Mouse (Mus musculus): ENCODE results near the gene Psma6. TPM values are rescaled to one million over a fixed set of nuclear protein-coding genes. Genes with fewer than 3 reads are reported as not detected.

Gene Psma6
- polyA plus RNA-seq, 1 experiment from 2014 or later = 358 TPM

- Histone ChIP-seq H3K4me2 (replicated peaks; ENCODE audit: low read depth) (no peak overlapping the region), H3K9me3 (ENCODE audit: control insufficient read depth, low read length) (no peaks in the 10 kb centered on the region), H3K27me3 (ENCODE audit: control insufficient read depth, insufficient read depth, low read length) (no peaks in the 10 kb centered on the region), H3K27ac (replicated peaks) (no peak overlapping the region), H3K9ac (ENCODE audit: low read length) (no peak overlapping the region), H3K4me3 (ENCODE audit: low read depth, low read length) (no peak overlapping the region), H3K36me3 (ENCODE audit: control insufficient read depth, insufficient read depth, low read length) (no peaks in the 10 kb centered on the region), H3K4me1 (replicated peaks; ENCODE audit: control insufficient read depth, insufficient read depth) (no peaks in the 10 kb centered on the region)
- TF ChIP-seq EP300 (optimal IDR thresholded peaks at IDR 0.05) = no peak
- no peak for TF ChIP-seq CTCF (IDR thresholded peaks at IDR 0.05; ENCODE audit: low read depth)
- DNase-seq (ENCODE audit: low spot score) (no peak), ATAC-seq (ENCODE audit: low FRiP score, low TSS enrichment) (no peak)
- 88% methylated on average over 4 of the region's 4 CpGs for WGBS
Observed at GRCm38 (mm10) chr12:55429956-55430355, 45.9 kb downstream of the Psma6 start.

GRCm38 (mm10) chr12:55432284-55432919 lies 48.4 kb downstream of the Psma6 start:
- Histone ChIP-seq H3K9ac (ENCODE audit: low read length) (no peak overlapping the region), H3K27ac (replicated peaks) (no peak overlapping the region), H3K4me1 (replicated peaks; ENCODE audit: control insufficient read depth, insufficient read depth) (0 out of 2 replicates have a peak, but pooled peaks cover under 1% of the 10 kb centered on the region), H3K36me3 (ENCODE audit: control insufficient read depth, insufficient read depth, low read length) (no peaks in the 10 kb centered on the region), H3K27me3 (ENCODE audit: control insufficient read depth, insufficient read depth, low read length) (no peaks in the 10 kb centered on the region), H3K4me3 (ENCODE audit: low read depth, low read length) (no peak overlapping the region), H3K4me2 (replicated peaks; ENCODE audit: low read depth) (no peak overlapping the region), H3K9me3 (ENCODE audit: control insufficient read depth, low read length) (no peaks in the 10 kb centered on the region)
- ATAC-seq (ENCODE audit: low FRiP score, low TSS enrichment) (no peak), DNase-seq (ENCODE audit: low spot score) (no peak)
- WGBS = 86% methylated on average over 7 of the region's 7 CpGs
- TF ChIP-seq CTCF (IDR thresholded peaks at IDR 0.05; ENCODE audit: low read depth) (peak; percentile 9; the same call in 1 of the 2 replicates), EP300 (optimal IDR thresholded peaks at IDR 0.05) (no peak)

- Histone ChIP-seq H3K27ac (replicated peaks) (no peak overlapping the region), H3K4me1 (replicated peaks; ENCODE audit: control insufficient read depth, insufficient read depth) (0 out of 2 replicates have a peak, but pooled peaks cover 3% of the 10 kb centered on the region), H3K36me3 (ENCODE audit: control insufficient read depth, insufficient read depth, low read length) (no peaks in the 10 kb centered on the region), H3K27me3 (ENCODE audit: control insufficient read depth, insufficient read depth, low read length) (no peaks in the 10 kb centered on the region), H3K9ac (ENCODE audit: low read length) (no peak overlapping the region), H3K9me3 (ENCODE audit: control insufficient read depth, low read length) (no peaks in the 10 kb centered on the region), H3K4me3 (ENCODE audit: low read depth, low read length) (no peak overlapping the region), H3K4me2 (replicated peaks; ENCODE audit: low read depth) (no peak overlapping the region)
- no peak for DNase-seq (ENCODE audit: low spot score)
- TF ChIP-seq EP300 (optimal IDR thresholded peaks at IDR 0.05) (no peak), CTCF (IDR thresholded peaks at IDR 0.05; ENCODE audit: low read depth) (0 out of 2 replicates have a peak, but pooled peaks have one; percentile 19)
- ATAC-seq (ENCODE audit: low FRiP score, low TSS enrichment) = no peak
- 94% methylated on average over 8 of the region's 8 CpGs for WGBS
Observed at GRCm38 (mm10) chr12:55432920-55433284, 48.9 kb downstream of the Psma6 start.

GRCm38 (mm10) chr12:55433802-55434435 lies 49.9 kb downstream of the Psma6 start:
- no peak overlapping the region for H3K4me2 ChIP-seq (replicated peaks; ENCODE audit: low read depth)
- no peaks in the 10 kb centered on the region for H3K27me3 ChIP-seq (ENCODE audit: control insufficient read depth, insufficient read depth, low read length)
- no peak overlapping the region for H3K9ac ChIP-seq (ENCODE audit: low read length)
- H3K27ac ChIP-seq (replicated peaks) = peak overlapping the region; percentile 30
- no peak overlapping the region for H3K4me3 ChIP-seq (ENCODE audit: low read depth, low read length)
- ATAC-seq (ENCODE audit: low FRiP score, low TSS enrichment) (peak; percentile 48; the same call in 1 of the 2 replicates), DNase-seq (ENCODE audit: low spot score) (peak; percentile 69)
- no peaks in the 10 kb centered on the region for H3K9me3 ChIP-seq (ENCODE audit: control insufficient read depth, low read length)
- 36% methylated on average over 8 of the region's 8 CpGs for WGBS
- H3K4me1 ChIP-seq (replicated peaks; ENCODE audit: control insufficient read depth, insufficient read depth) = peaks cover 10% of the 10 kb centered on the region; the same call in 1 of the 2 replicates
- peak; percentile 74 for TF ChIP-seq EP300 (optimal IDR thresholded peaks at IDR 0.05)
- no peak for TF ChIP-seq CTCF (IDR thresholded peaks at IDR 0.05; ENCODE audit: low read depth)
- no peaks in the 10 kb centered on the region for H3K36me3 ChIP-seq (ENCODE audit: control insufficient read depth, insufficient read depth, low read length)

- 67% methylated on average over 1 of the region's 1 CpGs for WGBS
- DNase-seq (ENCODE audit: low spot score) = no peak
- no peaks in the 10 kb centered on the region for H3K9me3 ChIP-seq (ENCODE audit: control insufficient read depth, low read length)
- no peak overlapping the region for H3K4me2 ChIP-seq (replicated peaks; ENCODE audit: low read depth)
- no peak overlapping the region for H3K9ac ChIP-seq (ENCODE audit: low read length)
- H3K27ac ChIP-seq (replicated peaks) = no peak overlapping the region
- H3K27me3 ChIP-seq (ENCODE audit: control insufficient read depth, insufficient read depth, low read length) = no peaks in the 10 kb centered on the region
- peaks cover 10% of the 10 kb centered on the region; the same call in 1 of the 2 replicates for H3K4me1 ChIP-seq (replicated peaks; ENCODE audit: control insufficient read depth, insufficient read depth)
- H3K4me3 ChIP-seq (ENCODE audit: low read depth, low read length) = no peak overlapping the region
- H3K36me3 ChIP-seq (ENCODE audit: control insufficient read depth, insufficient read depth, low read length) = no peaks in the 10 kb centered on the region
- no peak for TF ChIP-seq EP300 (optimal IDR thresholded peaks at IDR 0.05)
- TF ChIP-seq CTCF (IDR thresholded peaks at IDR 0.05; ENCODE audit: low read depth) = no peak
- ATAC-seq (ENCODE audit: low FRiP score, low TSS enrichment) = no peak
Observed at GRCm38 (mm10) chr12:55435080-55435479, 51.1 kb downstream of the Psma6 start.

Measured in stomach, postnatal 0 days (tissue).